Comparison of ENCODE assay signal across 23 mouse cellular contexts in genomic region chr7:133167903-133168302, GRCm38 (mm10). TPM values are rescaled to one million over a fixed set of nuclear protein-coding genes. Genes with fewer than 3 reads are reported as not detected.
DNase-seq lines count a peak whose midpoint lies in the region; ATAC-seq and TF ChIP-seq lines count a peak whose summit lies in the region.
"Had no signal": no experiment of that assay in that cellular context is flagged by ENCODE, and none has a peak within 500 bp of the region (broad histone marks: within the 10 kb centered on the region; RNA-seq: fewer than 3 reads in every experiment).

No protein-coding gene starts in this region.

- in situ Hi-C loops in CH12.LX (cut with MboI; ENCODE audit: low pct_ligation_motif_present, low pct_unique_long_range_greater_than_20kb, low sequenced_read_pairs): no loop called here

- H3K27me3 ChIP-seq in kidney, postnatal 0 days (ENCODE audit: insufficient read depth, low read length): no peaks in the 10 kb centered on the region
- H3K27me3 ChIP-seq in kidney, adult 2 months (replicated peaks; ENCODE audit: control insufficient read depth, insufficient read depth, low read length): no peaks in the 10 kb centered on the region
- H3K27me3 ChIP-seq in CH12.LX (replicated peaks): peaks cover 89% of the 10 kb centered on the region
- H3K27me3 ChIP-seq: Patski had no signal

- H3K9ac ChIP-seq in kidney, postnatal 0 days (ENCODE audit: low read depth, low read length): no peak overlapping the region
- H3K9ac ChIP-seq in CH12.LX (ENCODE audit: insufficient read depth, low read depth): no peak overlapping the region

- H3K4me2 ChIP-seq in kidney, postnatal 0 days (ENCODE audit: low read length): no peak overlapping the region
- no peak overlapping the region for H3K4me2 ChIP-seq in CH12.LX (ENCODE audit: insufficient read depth, low read depth, poor library complexity, severe bottlenecking)

- H3K27ac ChIP-seq in kidney, postnatal 0 days: no peak overlapping the region
- no peak overlapping the region for H3K27ac ChIP-seq in kidney, adult 2 months (ENCODE audit: insufficient read depth, low read depth, low read length)
- H3K27ac ChIP-seq in CH12.LX (ENCODE audit: insufficient read depth, low read depth): no peak overlapping the region

- no peak for TF ChIP-seq EP300 in CH12.LX (IDR thresholded peaks at IDR 0.05; ENCODE audit: low read length)

- WGBS in kidney, postnatal 0 days: 63% methylated on average over 2 of the region's 2 CpGs
- WGBS in kidney, adult 2 months: 69% methylated on average over 2 of the region's 2 CpGs

- TF ChIP-seq POLR2A in kidney, adult 2 months (IDR thresholded peaks at IDR 0.05; ENCODE audit: low read depth, low read length): no peak
- no peak for TF ChIP-seq POLR2A in CH12.LX (IDR thresholded peaks at IDR 0.05; ENCODE audit: low read depth, low read length)

- intact Hi-C loops in gastrocnemius, postnatal 36 days (cut with DNase I): no loop called here

- no peak for TF ChIP-seq CTCF in kidney, postnatal 0 days (IDR thresholded peaks at IDR 0.05; ENCODE audit: low read depth)
- no peak for TF ChIP-seq CTCF in kidney, adult 2 months (conservative IDR thresholded peaks at IDR 0.05; ENCODE audit: insufficient read depth, insufficient read length, low read depth, low read length)
- TF ChIP-seq CTCF in CH12.LX (conservative IDR thresholded peaks at IDR 0.05 in 1 of 2, IDR thresholded peaks at IDR 0.05 in 1 of 2; ENCODE audit: low read depth in 2 of 2, low read length in 2 of 2): no peak

- ATAC-seq in kidney, postnatal 0 days (replicated peaks; ENCODE audit: low FRiP score, low read depth): no peak; the same call in 1 of the 2 replicates
- ATAC-seq: activated CD4-positive, CD25-positive, alpha-beta regulatory T cell, adult 4 months; CD4-positive, CD25-positive, alpha-beta regulatory T cell, adult 4 months; Patski had no signal

- no peaks in the 10 kb centered on the region for H3K79me2 ChIP-seq in CH12.LX (replicated peaks; ENCODE audit: control insufficient read depth, extremely low read depth, insufficient read depth, poor library complexity, severe bottlenecking)

- dilution Hi-C loops in CH12.LX (cut with MboI; ENCODE audit: extremely low pct_ligation_motif_present, extremely low pct_unique_long_range_greater_than_20kb, low sequenced_read_pairs): no loop called here

- no peaks in the 10 kb centered on the region; the same call in 1 of the 2 replicates for H3K4me1 ChIP-seq in kidney, postnatal 0 days (replicated peaks; ENCODE audit: insufficient read depth, low read length)
- no peaks in the 10 kb centered on the region for H3K4me1 ChIP-seq in kidney, adult 2 months (ENCODE audit: control insufficient read depth, insufficient read depth, low read length)
- no peaks in the 10 kb centered on the region for H3K4me1 ChIP-seq in CH12.LX (ENCODE audit: control insufficient read depth in 1 of 2, insufficient read depth in 2 of 2)

- no peaks in the 10 kb centered on the region for H3K36me3 ChIP-seq in kidney, postnatal 0 days (ENCODE audit: insufficient read depth, low read length)
- H3K36me3 ChIP-seq in kidney, adult 2 months (ENCODE audit: control insufficient read depth, insufficient read depth, low read length): no peaks in the 10 kb centered on the region
- H3K36me3 ChIP-seq in CH12.LX (replicated peaks in 1 of 2; ENCODE audit: control insufficient read depth in 1 of 2, insufficient read depth in 1 of 2, low read length in 1 of 2): no peaks in the 10 kb centered on the region
- H3K36me3 ChIP-seq: G1E had no signal

- peak; percentile 64 for DNase-seq in heart, adult 11 months
- no peak for DNase-seq in heart, postnatal 4 days
- DNase-seq in kidney, postnatal 0 days (ENCODE audit: low spot score): peak; percentile 48
- DNase-seq in kidney, adult 2 months: no peak
- peak; percentile 55 for DNase-seq in kidney, postnatal 10 days
- DNase-seq in kidney, postnatal 36 days: no peak
- no peak for DNase-seq in CH12.LX (ENCODE audit: extremely low read depth)
- no peak for DNase-seq in gastrocnemius, postnatal 36 days
- DNase-seq: adrenal gland, adult 2 months; adrenal gland, adult 8-10 months; adrenal gland, postnatal 10 days; adrenal gland, postnatal 14 days; adrenal gland, postnatal 25 days; adrenal gland, postnatal 36 days; B cell, adult 2 months; cerebellum, adult 11 months; cerebellum, adult 11-12 months; cerebellum, adult 18-20 months had no signal

- H3K4me3 ChIP-seq in kidney, postnatal 0 days (replicated peaks; ENCODE audit: low read depth, low read length): no peak overlapping the region
- no peak overlapping the region for H3K4me3 ChIP-seq in kidney, adult 2 months (ENCODE audit: insufficient read depth, low read depth, low read length)
- no peak overlapping the region for H3K4me3 ChIP-seq in CH12.LX (replicated peaks in 1 of 3; ENCODE audit: low read depth in 2 of 3, low read length in 2 of 3, poor library complexity in 1 of 3)

- H3K9me3 ChIP-seq in kidney, postnatal 0 days (replicated peaks; ENCODE audit: low read length): no peaks in the 10 kb centered on the region
- H3K9me3 ChIP-seq in CH12.LX (replicated peaks; ENCODE audit: low read length): no peaks in the 10 kb centered on the region
- H3K9me3 ChIP-seq: G1E had no signal

- TF ChIP-seq RAD21 in CH12.LX (IDR thresholded peaks at IDR 0.05; ENCODE audit: low read depth, low read length): no peak

TF ChIP-seq in CH12.LX, 34 proteins besides CTCF, POLR2A, EP300 and RAD21:
- TF ChIP-seq BHLHE40 (IDR thresholded peaks at IDR 0.05; ENCODE audit: low read depth, low read length): no peak
- no peak for TF ChIP-seq HCFC1 (IDR thresholded peaks at IDR 0.05; ENCODE audit: low read depth, low read length)
- peak; percentile 71; the same call in 1 of the 2 replicates for TF ChIP-seq TBP (conservative IDR thresholded peaks at IDR 0.05; ENCODE audit: low read depth, low read length)
- no peak for TF ChIP-seq SIN3A (IDR thresholded peaks at IDR 0.05; ENCODE audit: low read length)

RNA-seq across cellular contexts. Expression of gene Ctbp2, which starts 43.7 kb away (rescaled TPM):
- total RNA-seq in heart, postnatal 4 days (2021): 10 to 100 TPM; 56.0 to 65.3 TPM
- polyA plus RNA-seq in kidney, postnatal 0 days (2015; fragmentation: Nextera tagmentation; extraction: Ambion mirVana): 89.1 and 95.9 TPM in 2 replicates
- 48.6 and 57.5 TPM in 2 replicates for polyA plus RNA-seq in kidney, adult 2 months (2012; rRNA removed)
- total RNA-seq in CH12.LX (2012; rRNA removed) (0.68 and 0.71 TPM in 2 replicates), CH12.LX (2014; rRNA removed) (0.45 and 0.59 TPM in 2 replicates)
- 1.1 and 1.2 TPM in 2 replicates for polyA plus RNA-seq in CH12.LX (2012; ENCODE audit: insufficient read length, low read depth)
- total RNA-seq in gastrocnemius, postnatal 36 days (2021): 10 to 100 TPM; 15.1 to 15.9 TPM

RNA-seq across cellular contexts. Expression of gene Fgfr2, which starts 44.8 kb away (rescaled TPM):
- total RNA-seq in heart, postnatal 4 days (2021): 10 to 100 TPM; 10.2 to 10.6 TPM
- 79.8 and 88.6 TPM in 2 replicates for polyA plus RNA-seq in kidney, postnatal 0 days (2015; fragmentation: Nextera tagmentation; extraction: Ambion mirVana)
- polyA plus RNA-seq in kidney, adult 2 months (2012; rRNA removed): 14.8 and 15.3 TPM in 2 replicates
- total RNA-seq in CH12.LX (2012; rRNA removed) (not detected in 2 replicates), CH12.LX (2014; rRNA removed) (not detected in 2 replicates)
- polyA plus RNA-seq in CH12.LX (2012; ENCODE audit: insufficient read length, low read depth): not detected in 2 replicates
- total RNA-seq in gastrocnemius, postnatal 36 days (2021): under 1 TPM; 0.28 to 0.49 TPM
- total RNA-seq: MEL had no signal
- polyA plus RNA-seq: activated CD4-positive, CD25-positive, alpha-beta regulatory T cell, adult 4 months; CD4-positive, CD25-positive, alpha-beta regulatory T cell, adult 4 months; G1E had no signal

Comparison
In these comparisons a context has a peak if more than half of its experiments do, and no peak if none do; other contexts are left out.
1. DNase-seq: peak in heart, adult 11 months (single experiment), kidney, postnatal 0 days (single experiment) and kidney, postnatal 10 days (single experiment); none in heart, postnatal 4 days (single experiment), kidney, adult 2 months (single experiment), kidney, postnatal 36 days (0 of 2), CH12.LX (single experiment) and gastrocnemius, postnatal 36 days (0 of 2).
2. RNA of gene Ctbp2, which starts 43.7 kb away (total RNA-seq): 56.0 to 65.3 TPM in heart, postnatal 4 days and 15.1 to 15.9 TPM in gastrocnemius, postnatal 36 days; 0.45 to 0.71 TPM in CH12.LX; every median in the first group is over 4 times any median in the second.
3. RNA of gene Fgfr2, which starts 44.8 kb away (total RNA-seq): 10.2 to 10.6 TPM in heart, postnatal 4 days; 0.28 to 0.49 TPM in gastrocnemius, postnatal 36 days and not detected in CH12.LX; every median in the first group is over 4 times any median in the second.